Mouse (Mus musculus) midbrain, embryonic 13.5 days (tissue): ENCODE measurements around the gene Lrrc29. TPM values are rescaled to one million over a fixed set of nuclear protein-coding genes. Genes with fewer than 3 reads are reported as not detected.

Source experiments
- ATAC-seq: fragments of 200-750 bp; cut with Nextera tagmentation; 2 replicates; pipeline ENCODE4 v1.8.0; 2017; ENCODE audit warnings: mild to moderate bottlenecking, moderate TSS enrichment, moderate library complexity
- H3K27ac ChIP-seq: fragments of 300-500 bp; sonication (generic); 2 replicates; pipeline ENCODE4 v1.5.1; 2015; ENCODE audit warnings: inconsistent platforms, mild to moderate bottlenecking, moderate library complexity
- H3K27me3 ChIP-seq: fragments of 300-500 bp; sonication (generic); 2 replicates; pipeline ENCODE4 v1.6.1; 2015; ENCODE audit warnings: mild to moderate bottlenecking, inconsistent platforms
- H3K36me3 ChIP-seq: fragments of 300-500 bp; sonication (generic); 2 replicates; pipeline ENCODE4 v1.6.1; 2015; ENCODE audit warnings: mild to moderate bottlenecking, inconsistent platforms
- H3K4me1 ChIP-seq: fragments of 300-500 bp; sonication (generic); replicated peaks from 2 replicates; pipeline ENCODE4 v1.6.1; 2015; ENCODE audit warnings: inconsistent platforms
- H3K4me2 ChIP-seq: fragments of 300-500 bp; sonication (generic); replicated peaks from 2 replicates; pipeline ENCODE4 v1.6.1; 2015; ENCODE audit warnings: moderate library complexity, mild to moderate bottlenecking, inconsistent platforms
- H3K4me3 ChIP-seq: fragments of 300-500 bp; sonication (generic); replicated peaks from 2 replicates; pipeline ENCODE4 v1.5.1; 2015; ENCODE audit warnings: mild to moderate bottlenecking, inconsistent platforms
- H3K9ac ChIP-seq: fragments of 300-500 bp; sonication (generic); replicated peaks from 2 replicates; pipeline ENCODE4 v1.6.1; 2015; ENCODE audit warnings: mild to moderate bottlenecking, inconsistent platforms
- H3K9me3 ChIP-seq: fragments of 300-500 bp; sonication (generic); 2 replicates; pipeline ENCODE4 v1.6.1; 2016; ENCODE audit warnings: mild to moderate bottlenecking, inconsistent platforms
- WGBS: fragments of 180-500 bp; shearing (Covaris S2); methylation state at CpG from one replicate; pipeline ENCODE4 v1.1.7; 2015; 5-methylcytosine and 5-hydroxymethylcytosine counted together
- polyA plus RNA-seq: library from polyadenylated mRNA; unstranded; fragments of >200 nt; fragmentation: Nextera tagmentation; extraction: Ambion mirVana; gene quantifications from 2 replicates; pipeline ENCODE4 v1.2.1, GENCODE M21; 2015

The Lrrc29 gene
- polyA plus RNA-seq, 1 experiment from 2014 or later, result 1.1 TPM

DNA sequence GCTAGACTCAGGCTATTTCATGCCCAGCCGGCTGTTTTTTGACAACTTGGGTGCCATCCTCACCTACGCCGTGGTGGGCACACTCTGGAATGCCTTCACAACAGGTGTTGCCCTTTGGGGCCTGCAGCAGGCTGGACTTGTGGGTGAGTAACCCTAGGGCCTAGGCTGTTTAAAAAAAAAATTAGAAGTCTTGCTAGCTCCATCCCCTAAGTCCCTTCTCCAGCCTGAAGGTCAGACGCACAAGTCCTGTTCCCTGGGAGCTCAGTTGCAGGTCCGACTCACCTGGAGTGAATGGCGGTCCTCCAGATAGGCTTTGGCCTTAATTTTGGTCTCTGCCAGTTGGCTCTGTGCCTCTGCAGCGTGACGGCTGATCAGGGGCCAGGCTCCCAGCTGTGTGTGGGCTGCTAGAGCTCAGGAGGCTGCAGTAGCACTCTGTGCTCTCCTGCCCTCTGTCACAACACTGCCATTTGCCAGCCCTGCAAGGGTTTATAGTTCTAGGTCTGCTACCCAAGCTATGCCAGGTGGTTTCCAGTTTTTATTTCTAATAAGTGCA is 27.6 kb upstream of the Lrrc29 start:
- H3K4me1 ChIP-seq, result peaks cover 16% of the 10 kb centered on the region
- no peak overlapping the region for H3K4me2 ChIP-seq
- no peak overlapping the region for H3K4me3 ChIP-seq
- H3K27ac ChIP-seq, result no peak overlapping the region
- H3K9me3 ChIP-seq, result no peaks in the 10 kb centered on the region
- H3K27me3 ChIP-seq, result 0 out of 2 replicates have a peak, but pooled peaks cover 3% of the 10 kb centered on the region
- no peak for ATAC-seq
- peaks cover 16% of the 10 kb centered on the region for H3K36me3 ChIP-seq
- no peak overlapping the region for H3K9ac ChIP-seq
- whole genome bisulfite sequencing, result 83% methylated on average over 8 of the region's 8 CpGs

DNA sequence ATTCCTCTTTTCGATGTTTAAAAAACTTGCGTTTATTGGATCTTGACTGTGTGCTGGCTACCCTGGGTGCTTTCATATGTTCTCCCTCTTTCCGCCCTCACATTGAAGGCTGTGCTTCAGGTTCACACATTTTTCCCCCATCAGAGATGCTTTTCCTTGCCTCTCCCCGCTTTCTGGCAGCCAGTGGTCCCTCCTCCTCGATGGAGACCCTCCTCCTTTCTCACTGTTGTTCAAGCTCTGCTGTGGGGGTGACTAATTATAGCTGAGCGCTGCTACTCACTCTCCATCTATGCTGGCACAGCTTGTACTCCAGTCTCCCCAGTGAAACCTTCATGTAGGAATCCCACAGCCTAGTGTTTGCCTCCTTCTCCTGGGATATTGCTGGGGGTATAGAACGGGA is 24.1 kb upstream of the Lrrc29 start:
- H3K36me3 ChIP-seq, result peaks cover 3% of the 10 kb centered on the region; the same call in 1 of the 2 replicates
- no peak for ATAC-seq
- peaks cover 37% of the 10 kb centered on the region for H3K4me1 ChIP-seq
- no peaks in the 10 kb centered on the region for H3K9me3 ChIP-seq
- H3K4me3 ChIP-seq, result peak overlapping the region; percentile 56
- H3K4me2 ChIP-seq, result peak overlapping the region; percentile 95
- no peak overlapping the region for H3K27ac ChIP-seq
- peak overlapping the region; percentile 75 for H3K9ac ChIP-seq
- WGBS, result 41% methylated on average over 7 of the region's 7 CpGs
- peaks cover 19% of the 10 kb centered on the region for H3K27me3 ChIP-seq

DNA sequence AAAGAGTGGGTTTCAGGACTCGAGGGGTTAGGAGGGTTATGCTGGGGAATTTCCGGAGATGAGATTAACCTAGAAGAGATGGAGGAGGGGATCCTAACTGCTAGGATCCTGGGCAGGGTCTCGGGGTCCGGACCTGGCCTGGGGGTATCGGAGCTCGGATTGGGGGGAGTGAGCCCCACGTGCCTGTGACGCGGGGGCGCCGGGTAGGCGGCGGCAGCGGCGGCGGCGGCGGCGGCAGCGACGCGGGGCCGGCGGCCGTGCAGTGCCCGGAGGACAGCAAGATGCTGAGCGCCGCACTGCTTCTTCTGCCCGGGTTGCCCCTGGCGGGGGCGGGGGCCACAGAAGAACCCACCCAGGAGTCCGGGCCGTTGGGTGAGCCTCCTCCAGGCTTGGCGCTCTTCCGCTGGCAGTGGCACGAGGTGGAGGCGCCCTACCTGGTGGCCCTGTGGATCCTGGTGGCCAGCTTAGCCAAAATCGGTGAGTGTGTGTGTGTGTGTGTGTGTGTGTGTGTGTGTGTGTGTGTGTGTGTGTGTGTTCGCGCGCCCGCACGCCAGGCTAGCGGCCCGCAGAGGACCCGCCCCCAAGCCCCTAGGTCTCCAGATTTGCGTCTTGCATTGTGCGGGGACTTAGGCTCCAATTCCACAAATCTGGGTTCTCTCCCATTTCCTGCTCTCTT is 23.2 kb upstream of the Lrrc29 start:
- Histone ChIP-seq H3K36me3 (no peaks in the 10 kb centered on the region), H3K4me3 (peak overlapping the region; percentile 56), H3K27me3 (peaks cover 19% of the 10 kb centered on the region), H3K27ac (peak overlapping the region; percentile 54), H3K4me1 (peaks cover 37% of the 10 kb centered on the region), H3K9me3 (no peaks in the 10 kb centered on the region), H3K9ac (peak overlapping the region; percentile 75), H3K4me2 (peak overlapping the region; percentile 95)
- 1% methylated on average over 39 of the region's 48 CpGs for WGBS
- peak; percentile 55 for ATAC-seq

DNA sequence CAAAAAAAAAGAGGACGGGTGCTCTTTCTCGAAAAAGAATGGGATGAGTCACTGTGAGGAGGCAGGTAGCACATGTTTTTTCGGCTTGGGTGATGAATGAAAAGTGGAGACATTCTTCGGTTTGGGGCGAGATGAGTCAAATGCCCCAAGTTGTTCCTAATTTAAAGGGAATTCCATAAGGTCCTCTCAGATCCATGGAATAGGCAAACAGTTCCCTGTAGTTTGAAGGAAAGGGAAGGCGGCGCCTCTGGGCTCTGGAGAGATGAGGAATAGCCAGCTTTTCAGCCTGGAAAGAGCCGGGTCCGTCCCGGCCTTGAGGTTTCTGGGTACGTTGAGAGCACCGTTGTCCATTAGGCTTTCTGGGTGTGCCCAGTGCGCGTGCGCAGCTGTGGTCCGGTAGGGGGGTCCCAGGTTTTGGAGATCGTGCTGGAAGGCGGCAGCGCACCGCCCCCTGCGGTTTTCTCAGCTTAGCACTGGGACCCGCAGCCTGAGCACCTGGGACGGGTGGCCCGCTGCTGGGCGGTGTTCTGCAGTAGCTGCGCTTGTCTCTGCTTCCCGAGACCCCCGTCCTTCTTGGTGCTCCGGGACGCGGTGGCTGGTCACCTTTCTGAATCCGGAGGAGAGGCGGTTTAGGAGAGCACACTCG is 22.5 kb upstream of the Lrrc29 start, which contains the start of gene Slc9a5:
TSS of gene Slc9a5 (plus strand) at position 394 of the 646 bp plus-strand sequence.
- under 1% methylated on average over 34 of the region's 34 CpGs for WGBS
- H3K4me2 ChIP-seq, result peak within 1 kb of the TSS; percentile 95
- H3K4me3 ChIP-seq, result peak within 1 kb of the TSS; percentile 56
- H3K9me3 ChIP-seq, result no peaks in the 10 kb centered on the region
- H3K9ac ChIP-seq, result peak within 1 kb of the TSS; percentile 75
- H3K36me3 ChIP-seq, result no peaks in the 10 kb centered on the region
- H3K27me3 ChIP-seq, result peaks cover 19% of the 10 kb centered on the region
- peak; percentile 29 for ATAC-seq
- peaks cover 37% of the 10 kb centered on the region for H3K4me1 ChIP-seq
- peak within 1 kb of the TSS; percentile 54 for H3K27ac ChIP-seq

DNA sequence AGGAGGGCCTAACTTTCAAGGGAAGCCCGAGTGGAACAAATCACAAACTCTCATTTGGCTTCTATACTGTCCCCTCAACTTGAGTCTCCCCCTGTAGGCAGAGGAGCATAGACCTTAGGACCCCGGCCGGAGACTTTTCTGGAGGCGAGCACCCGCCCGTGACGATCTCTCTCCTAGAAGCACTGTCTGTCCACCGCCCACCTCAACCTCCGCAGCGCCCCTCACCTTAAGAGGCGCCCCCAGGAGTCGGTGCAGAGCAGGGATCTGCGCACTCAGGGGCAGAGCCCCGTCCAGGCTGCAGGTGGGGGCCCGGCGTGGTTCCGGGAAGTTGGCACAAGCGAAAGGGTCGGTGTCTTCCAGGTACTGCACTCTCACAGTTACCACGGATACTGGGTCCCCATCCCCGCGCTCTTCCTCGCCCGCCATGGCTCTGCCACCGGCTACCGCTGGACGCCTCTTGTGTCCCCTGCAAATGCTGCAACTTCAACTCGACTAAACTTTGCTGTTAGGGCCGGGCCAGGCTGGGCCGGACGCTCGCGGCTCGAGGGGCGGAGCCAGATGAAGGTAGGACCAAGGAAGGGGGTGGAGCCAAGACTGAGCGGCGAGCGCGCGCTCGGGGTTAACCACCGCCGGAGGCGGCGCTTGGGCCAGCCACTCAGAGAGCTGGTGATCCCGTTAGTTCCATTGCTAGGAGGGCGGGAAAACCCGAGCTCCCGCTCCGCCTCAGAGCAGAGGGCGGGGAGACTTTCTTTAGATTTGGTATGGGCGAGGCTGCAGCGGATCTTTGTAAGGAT is 21.5 kb upstream of the Lrrc29 start, which contains the start of gene Fhod1:
TSS of gene Fhod1 (minus strand) at position 526 of the 794 bp plus-strand sequence.
- Histone ChIP-seq H3K27me3 (peaks cover 19% of the 10 kb centered on the region), H3K4me1 (peaks cover 37% of the 10 kb centered on the region), H3K36me3 (no peaks in the 10 kb centered on the region), H3K9ac (peak within 1 kb of the TSS; percentile 75), H3K4me3 (peak within 1 kb of the TSS; percentile 56), H3K9me3 (no peaks in the 10 kb centered on the region), H3K4me2 (peak within 1 kb of the TSS; percentile 95), H3K27ac (peak within 1 kb of the TSS; percentile 48)
- WGBS, result under 1% methylated on average over 53 of the region's 53 CpGs
- ATAC-seq, result peak; percentile 84

DNA sequence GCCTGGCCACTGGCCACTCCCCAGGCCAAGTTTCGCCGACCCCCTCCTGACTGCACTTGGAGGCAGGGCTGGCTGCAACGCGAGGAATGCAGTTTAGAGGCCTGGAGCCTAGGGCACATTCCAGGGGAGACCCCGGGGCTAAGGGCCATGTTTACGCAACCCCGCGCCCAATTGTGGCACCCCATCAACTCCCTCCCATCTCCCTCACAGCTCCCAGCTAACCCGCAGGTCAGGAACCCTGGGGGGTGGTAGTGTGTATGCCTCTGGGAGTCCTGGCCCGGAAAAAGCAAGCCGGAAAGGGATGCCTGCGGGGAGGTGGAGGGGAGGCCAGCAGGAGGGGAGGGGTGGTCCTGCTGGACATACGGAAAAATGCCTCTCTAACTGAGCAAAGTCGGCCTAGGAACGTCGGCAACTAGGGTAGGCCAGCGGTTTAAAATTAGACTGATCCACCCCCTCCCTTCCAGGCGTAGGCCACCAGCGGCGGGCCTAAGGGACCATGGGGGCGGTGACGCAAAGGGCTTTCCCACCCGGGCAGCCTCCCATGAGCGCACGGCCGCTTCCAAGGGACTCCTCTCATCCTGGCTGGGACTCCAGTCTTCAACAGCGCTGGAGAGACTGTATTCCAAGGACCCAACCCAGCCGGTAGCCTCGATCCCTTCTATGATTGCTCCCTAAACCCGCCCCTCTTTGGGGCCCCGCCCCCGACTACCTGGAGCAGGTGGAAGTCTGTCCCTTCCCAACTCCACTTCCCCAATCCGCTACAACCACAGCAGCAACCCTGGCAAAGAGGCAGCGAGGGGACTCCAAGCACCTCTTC is 20.7 kb upstream of the Lrrc29 start:
- Histone ChIP-seq H3K4me1 (peaks cover 37% of the 10 kb centered on the region), H3K27ac (no peak overlapping the region), H3K36me3 (no peaks in the 10 kb centered on the region), H3K27me3 (peaks cover 19% of the 10 kb centered on the region), H3K9ac (peak overlapping the region; percentile 68), H3K9me3 (no peaks in the 10 kb centered on the region), H3K4me2 (peak overlapping the region; percentile 95), H3K4me3 (peak overlapping the region; percentile 56)
- WGBS, result 2% methylated on average over 34 of the region's 34 CpGs
- ATAC-seq, result peak; percentile 25

DNA sequence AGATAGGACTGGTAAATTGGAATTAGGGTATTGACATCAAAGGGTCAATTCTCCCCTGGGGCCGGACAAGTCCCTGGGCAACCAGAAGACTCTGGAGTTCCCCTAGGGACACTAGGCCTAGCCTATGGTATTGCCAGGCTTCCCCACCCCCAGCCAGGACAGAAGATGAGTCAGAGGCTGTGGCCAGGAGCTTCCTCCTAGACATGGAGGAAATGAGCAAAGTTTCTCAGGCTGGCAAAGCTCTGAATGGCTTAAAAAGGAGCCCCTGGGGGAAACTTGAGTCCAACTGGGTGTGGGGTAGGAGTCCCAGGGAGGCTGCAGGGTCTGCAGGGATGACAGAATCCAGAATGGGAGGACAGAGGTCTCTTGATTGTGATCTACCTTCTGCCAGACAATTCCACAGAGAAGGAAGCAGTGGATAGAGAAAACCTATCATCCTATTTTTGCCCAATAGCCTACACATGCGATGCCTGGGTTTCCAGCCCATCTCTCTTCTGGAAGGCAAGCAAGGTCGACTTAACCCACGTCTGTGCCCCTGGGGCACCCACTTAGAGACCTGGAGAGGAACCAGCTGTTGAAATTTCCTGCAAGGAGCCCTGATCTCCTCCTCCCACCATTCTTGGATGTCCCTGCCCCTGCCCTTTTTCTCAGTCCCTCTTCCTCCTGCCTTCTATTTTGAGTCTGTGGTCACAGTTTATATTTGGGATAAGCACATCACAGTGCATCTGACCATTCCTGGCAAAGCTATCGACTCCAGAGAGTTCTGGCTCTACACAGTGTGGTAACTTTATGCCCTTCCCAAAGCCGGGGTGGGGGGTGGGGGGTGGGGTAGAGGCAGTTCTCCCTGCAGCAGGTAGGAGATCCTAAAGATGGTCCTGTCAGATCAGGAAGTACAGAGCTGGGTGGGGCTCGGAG is 19.2 kb upstream of the Lrrc29 start:
- peaks cover 34% of the 10 kb centered on the region for H3K4me1 ChIP-seq
- H3K27me3 ChIP-seq, result peaks cover 16% of the 10 kb centered on the region
- no peaks in the 10 kb centered on the region for H3K9me3 ChIP-seq
- H3K4me2 ChIP-seq, result no peak overlapping the region
- H3K36me3 ChIP-seq, result no peaks in the 10 kb centered on the region
- 77% methylated on average over 7 of the region's 7 CpGs for WGBS
- H3K9ac ChIP-seq, result no peak overlapping the region
- no peak overlapping the region for H3K4me3 ChIP-seq
- no peak for ATAC-seq
- H3K27ac ChIP-seq, result no peak overlapping the region

DNA sequence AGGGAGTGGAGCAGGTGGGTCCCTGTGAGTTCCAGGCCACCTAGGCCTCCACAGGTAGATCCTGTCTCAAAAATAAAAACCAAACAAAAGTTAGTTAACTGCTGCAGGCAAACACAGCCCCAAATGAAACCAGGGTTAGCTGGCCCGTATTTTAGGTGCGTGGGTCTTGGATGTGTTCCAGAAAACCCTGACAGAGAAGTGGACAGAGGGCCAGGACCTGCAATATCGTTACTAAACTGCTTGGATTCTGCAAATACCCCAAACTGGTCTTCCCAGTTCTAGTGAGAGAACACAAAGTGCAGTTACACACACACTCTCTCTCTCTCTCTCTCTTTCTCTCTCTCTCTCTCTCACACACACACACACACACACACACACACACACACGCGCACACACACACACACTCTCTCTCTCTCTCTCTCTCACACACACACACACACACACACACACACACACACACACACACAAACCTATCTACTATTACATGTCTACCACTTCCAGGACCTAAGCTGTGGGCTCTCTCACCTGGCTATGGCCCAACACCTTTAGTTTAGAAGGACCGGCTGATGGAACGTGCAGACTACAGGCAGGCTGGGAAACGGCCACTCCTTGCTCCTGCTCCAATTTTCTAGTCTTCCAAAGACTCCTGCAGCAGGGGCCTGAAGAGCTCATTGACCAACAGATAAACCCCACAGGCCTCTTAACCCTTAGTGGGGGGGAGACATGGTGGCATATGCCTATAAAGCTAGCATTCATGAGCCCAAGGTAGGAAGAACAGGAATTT is 17.9 kb upstream of the Lrrc29 start:
- Histone ChIP-seq H3K9ac (no peak overlapping the region), H3K27me3 (peaks cover 16% of the 10 kb centered on the region), H3K36me3 (no peaks in the 10 kb centered on the region), H3K4me1 (peaks cover 26% of the 10 kb centered on the region), H3K4me3 (no peak overlapping the region), H3K9me3 (no peaks in the 10 kb centered on the region), H3K27ac (no peak overlapping the region), H3K4me2 (no peak overlapping the region)
- ATAC-seq, result no peak
- 77% methylated on average over 8 of the region's 8 CpGs for WGBS

DNA sequence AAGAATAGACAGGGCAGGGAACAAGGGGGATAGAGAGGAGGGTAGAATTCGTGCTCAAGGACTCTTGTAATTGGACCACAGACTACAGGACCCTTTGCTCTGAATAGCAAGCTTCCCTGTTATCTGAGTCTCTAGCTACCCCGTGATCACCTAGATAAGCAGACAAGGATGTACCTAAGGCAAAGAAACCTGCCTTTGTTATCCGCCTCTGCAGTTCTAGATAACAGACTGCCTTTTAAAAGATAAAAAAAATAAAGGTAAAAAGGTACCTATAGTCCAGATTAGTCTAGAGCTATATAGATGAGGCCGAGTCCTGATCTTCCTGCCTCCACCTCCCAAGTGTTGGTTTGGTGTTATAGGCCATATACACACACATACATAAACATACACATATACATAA is 16.7 kb upstream of the Lrrc29 start:
- Histone ChIP-seq H3K4me1 (peaks cover 20% of the 10 kb centered on the region), H3K9me3 (no peaks in the 10 kb centered on the region), H3K4me2 (no peak overlapping the region), H3K27me3 (peaks cover 16% of the 10 kb centered on the region), H3K27ac (no peak overlapping the region), H3K4me3 (no peak overlapping the region), H3K9ac (no peak overlapping the region), H3K36me3 (no peaks in the 10 kb centered on the region)
- 81% methylated on average over 4 of the region's 4 CpGs for WGBS
- ATAC-seq, result no peak

DNA sequence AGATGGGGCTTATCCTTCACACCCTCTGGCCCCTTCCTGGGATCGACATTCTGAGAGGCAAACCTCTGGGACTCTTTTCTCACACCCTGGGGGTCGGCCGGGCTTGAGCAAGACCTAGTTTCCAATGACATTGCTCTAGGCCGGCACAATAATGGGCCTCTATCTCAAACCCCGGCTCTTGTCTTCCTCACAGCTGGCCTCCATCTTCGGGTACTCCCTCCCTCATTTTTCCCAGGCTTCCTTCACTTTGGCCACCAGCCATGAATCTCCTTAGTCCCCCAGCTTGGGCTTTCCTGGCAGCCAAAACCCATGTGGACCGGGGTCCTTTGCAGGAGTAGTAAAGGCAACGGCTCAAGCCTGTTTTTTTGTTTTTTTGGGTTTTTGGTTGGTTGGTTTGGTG is 15.3 kb upstream of the Lrrc29 start:
- no peak for ATAC-seq
- Histone ChIP-seq H3K9ac (no peak overlapping the region), H3K4me3 (no peak overlapping the region), H3K36me3 (peaks cover 5% of the 10 kb centered on the region), H3K27ac (no peak overlapping the region), H3K9me3 (no peaks in the 10 kb centered on the region), H3K4me2 (no peak overlapping the region), H3K27me3 (peaks cover 4% of the 10 kb centered on the region), H3K4me1 (peaks cover 6% of the 10 kb centered on the region)
- WGBS, result 55% methylated on average over 8 of the region's 8 CpGs
